Mouse (Mus musculus) lung, embryonic 14.5 days (tissue): Measurements from ENCODE around the gene Mydgf. TPM values are rescaled to one million over a fixed set of nuclear protein-coding genes. Genes with fewer than 3 reads are reported as not detected.

Source experiments
- ATAC-seq: fragments of 200-750 bp; cut with Nextera tagmentation; 2 replicates; pipeline ENCODE4 v1.8.0; 2017; ENCODE audit warnings: mild to moderate bottlenecking, moderate TSS enrichment, moderate library complexity; ENCODE audit not compliant: insufficient read depth
- DNase-seq: peaks from one replicate; pipeline ENCODE4 v3.0.0-alpha.2; 2015
- H3K27ac ChIP-seq: fragments of 300-500 bp; sonication (generic); 2 replicates; pipeline ENCODE4 v1.5.1; 2014; ENCODE audit warnings: low read depth, mild to moderate bottlenecking, moderate library complexity
- H3K27me3 ChIP-seq: fragments of 300-500 bp; sonication (generic); 2 replicates; pipeline ENCODE4 v1.6.1; 2014; ENCODE audit warnings: low read length, control low read depth; ENCODE audit not compliant: insufficient read depth
- H3K36me3 ChIP-seq: fragments of 300-500 bp; sonication (generic); 2 replicates; pipeline ENCODE4 v1.6.1; 2014; ENCODE audit warnings: control low read depth; ENCODE audit not compliant: insufficient read depth
- H3K4me1 ChIP-seq: fragments of 300-500 bp; sonication (generic); 2 replicates; pipeline ENCODE4 v1.6.1; 2014; ENCODE audit warnings: antibody characterized with exemption, control low read depth; ENCODE audit not compliant: insufficient read depth
- H3K4me2 ChIP-seq: fragments of 300-500 bp; sonication (generic); 2 replicates; pipeline ENCODE4 v1.6.1; 2014; ENCODE audit warnings: mild to moderate bottlenecking
- H3K4me3 ChIP-seq: fragments of 300-500 bp; sonication (generic); 2 replicates; pipeline ENCODE4 v1.5.1; 2014; ENCODE audit warnings: low read depth, low read length
- H3K9ac ChIP-seq: fragments of 300-500 bp; sonication (generic); 2 replicates; pipeline ENCODE4 v1.6.1; 2014
- H3K9me3 ChIP-seq: fragments of 300-500 bp; sonication (generic); 2 replicates; pipeline ENCODE4 v1.6.1; 2016; ENCODE audit warnings: low read depth, low read length, control low read depth
- CTCF ChIP-seq: IDR thresholded peaks from 2 replicates; pipeline ENCODE4 v1.5.1; 2016; ENCODE audit warnings: antibody characterized with exemption, low read depth
- WGBS: fragments of 180-500 bp; shearing (Covaris S2); extraction: QIAGEN DNeasy Blood & Tissue Kit; methylation state at CpG from one replicate; pipeline ENCODE4 v1.1.7; 2014; 5-methylcytosine and 5-hydroxymethylcytosine counted together
- polyA plus RNA-seq: library from polyadenylated mRNA; unstranded; fragments of >200 nt; fragmentation: Nextera tagmentation; extraction: Ambion mirVana; gene quantifications from 2 replicates; pipeline ENCODE4 v1.2.1, GENCODE M21; 2014

Gene Mydgf
- polyA plus RNA-seq, 1 experiment from 2014 or later = 95.3 TPM

DNA sequence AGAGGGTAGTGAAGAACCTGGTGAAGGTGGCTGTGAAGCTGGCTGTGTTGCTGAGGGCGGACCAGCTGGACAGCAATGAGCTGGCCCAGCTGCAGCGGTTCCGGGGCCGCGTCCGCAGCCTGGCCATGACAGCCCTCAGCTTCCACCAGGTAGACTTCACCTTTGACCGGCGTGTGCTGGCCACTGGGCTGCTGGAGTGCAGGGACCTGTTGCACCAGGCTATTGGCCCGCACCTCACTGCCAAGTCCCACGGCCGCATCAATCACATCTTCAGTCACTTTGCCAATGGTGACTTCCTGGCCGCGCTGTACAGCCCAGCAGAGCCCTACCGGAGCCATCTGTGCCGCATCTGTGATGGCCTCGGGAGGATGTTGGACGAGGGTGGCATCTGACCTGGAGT is 11.8 kb downstream of the Mydgf start:
- Histone ChIP-seq H3K9ac (no peak overlapping the region; the same call in 1 of the 2 replicates), H3K27ac (no peak overlapping the region), H3K4me1 (no peaks in the 10 kb centered on the region), H3K9me3 (no peaks in the 10 kb centered on the region), H3K4me3 (no peak overlapping the region), H3K27me3 (no peaks in the 10 kb centered on the region), H3K36me3 (peaks cover 18% of the 10 kb centered on the region), H3K4me2 (no peak overlapping the region)
- no peak for TF ChIP-seq CTCF
- ATAC-seq (no peak), DNase-seq (no peak)
- 87% methylated on average over 17 of the region's 17 CpGs for WGBS

DNA sequence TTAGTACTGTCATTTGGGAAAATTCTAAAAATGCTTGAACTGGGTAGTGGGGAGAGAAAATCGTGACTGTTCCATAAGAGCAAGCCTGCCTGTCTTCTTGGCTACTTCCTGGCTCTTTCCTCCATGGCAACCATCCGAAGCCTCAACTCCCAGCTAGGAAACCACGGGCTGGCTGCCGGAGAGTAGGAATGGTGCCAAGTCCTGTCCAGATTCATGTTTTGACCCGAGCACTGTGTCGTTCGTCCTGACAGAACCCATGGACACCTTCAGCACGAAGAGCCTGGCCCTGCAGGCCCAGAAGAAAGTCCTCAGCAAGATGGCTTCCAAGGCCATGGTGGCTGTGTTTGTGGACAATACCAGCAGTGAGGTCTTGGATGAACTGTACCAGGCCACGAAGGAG is 12.3 kb downstream of the Mydgf start:
- Histone ChIP-seq H3K4me3 (no peak overlapping the region), H3K27ac (no peak overlapping the region), H3K9me3 (no peaks in the 10 kb centered on the region), H3K9ac (no peak overlapping the region; the same call in 1 of the 2 replicates), H3K4me1 (no peaks in the 10 kb centered on the region), H3K4me2 (no peak overlapping the region), H3K36me3 (peaks cover 14% of the 10 kb centered on the region), H3K27me3 (no peaks in the 10 kb centered on the region)
- TF ChIP-seq CTCF = no peak
- DNase-seq (no peak), ATAC-seq (no peak)
- 71% methylated on average over 9 of the region's 9 CpGs for WGBS

DNA sequence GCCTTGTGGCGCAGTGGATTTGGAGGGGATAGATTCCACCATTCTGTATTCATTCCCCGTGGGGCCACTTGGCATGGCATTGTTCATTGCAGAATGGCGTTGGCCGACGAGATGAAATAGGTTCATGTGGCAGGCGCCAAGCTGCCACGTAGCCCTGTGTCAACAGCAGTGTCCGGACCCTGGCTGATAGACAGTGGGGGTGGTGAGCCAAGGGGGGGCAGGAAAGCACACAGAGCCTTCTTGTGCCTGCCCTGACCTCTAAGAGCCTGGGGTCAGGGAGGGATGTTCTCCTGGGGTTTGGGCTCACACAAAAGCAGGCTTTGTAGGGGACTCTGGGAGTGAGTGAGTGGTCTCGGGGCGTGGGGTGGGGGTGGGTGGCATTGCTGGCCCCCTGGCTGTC is 13.1 kb downstream of the Mydgf start:
- H3K36me3 ChIP-seq = peaks cover 7% of the 10 kb centered on the region; the same call in 1 of the 2 replicates
- no peaks in the 10 kb centered on the region for H3K4me1 ChIP-seq
- TF ChIP-seq CTCF = no peak
- H3K4me2 ChIP-seq = no peak overlapping the region
- ATAC-seq (no peak), DNase-seq (no peak)
- peak overlapping the region; percentile 19; the same call in 1 of the 2 replicates for H3K27ac ChIP-seq
- WGBS = 60% methylated on average over 10 of the region's 10 CpGs
- H3K4me3 ChIP-seq = no peak overlapping the region
- no peaks in the 10 kb centered on the region for H3K27me3 ChIP-seq
- H3K9ac ChIP-seq = no peak overlapping the region
- no peaks in the 10 kb centered on the region for H3K9me3 ChIP-seq

DNA sequence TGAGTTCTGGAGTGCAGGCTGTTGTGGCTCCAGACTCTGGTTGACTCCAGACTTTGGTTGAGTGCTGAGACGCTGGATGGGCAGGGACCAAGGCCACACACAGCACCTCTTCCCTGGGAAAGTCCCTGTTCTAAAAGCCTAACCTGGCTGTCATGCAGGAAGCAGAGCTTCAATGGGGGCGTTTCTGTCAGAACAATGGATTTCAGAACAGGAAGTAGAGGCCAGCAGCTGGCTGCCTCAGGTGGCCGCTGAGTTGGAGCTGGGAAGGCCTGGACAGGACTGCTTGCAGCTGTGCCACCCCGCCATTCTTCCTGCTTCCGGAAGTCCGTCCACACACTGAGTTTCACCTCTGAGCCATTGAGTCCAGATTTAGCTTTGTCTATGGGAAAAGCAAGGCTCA is 13.9 kb downstream of the Mydgf start:
- 61% methylated on average over 6 of the region's 6 CpGs for WGBS
- Histone ChIP-seq H3K36me3 (0 out of 2 replicates have a peak, but pooled peaks cover under 1% of the 10 kb centered on the region), H3K4me2 (no peak overlapping the region), H3K4me1 (no peaks in the 10 kb centered on the region), H3K27me3 (no peaks in the 10 kb centered on the region), H3K9me3 (no peaks in the 10 kb centered on the region), H3K4me3 (no peak overlapping the region), H3K9ac (no peak overlapping the region), H3K27ac (peak overlapping the region; percentile 19; the same call in 1 of the 2 replicates)
- ATAC-seq = peak; percentile 33; the same call in 1 of the 2 replicates
- no peak for TF ChIP-seq CTCF
- peak; percentile 62 for DNase-seq

DNA sequence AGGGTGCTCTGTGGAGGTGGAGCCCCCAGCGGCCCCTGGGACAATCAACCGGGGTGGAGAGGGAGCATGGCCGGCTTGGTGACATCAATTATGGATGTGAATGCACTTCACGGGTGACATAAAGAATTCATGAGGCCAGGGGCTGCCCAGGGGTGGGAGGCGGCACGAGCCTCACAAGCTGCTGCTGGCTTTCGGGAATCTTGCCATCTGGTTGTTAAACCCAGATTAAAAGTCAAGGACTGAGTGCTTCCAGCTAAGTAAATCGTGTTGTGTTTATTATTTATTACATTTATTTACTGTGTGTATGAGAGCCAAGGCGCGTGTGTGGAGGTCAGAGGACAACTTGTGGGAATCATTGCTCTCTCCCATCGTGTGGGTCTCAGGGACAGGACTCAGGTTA is 18.0 kb downstream of the Mydgf start:
- no peak overlapping the region for H3K4me2 ChIP-seq
- H3K4me3 ChIP-seq = no peak overlapping the region
- DNase-seq (no peak), ATAC-seq (no peak)
- peaks cover 7% of the 10 kb centered on the region; the same call in 1 of the 2 replicates for H3K4me1 ChIP-seq
- no peak for TF ChIP-seq CTCF
- WGBS = 57% methylated on average over 11 of the region's 11 CpGs
- H3K36me3 ChIP-seq = no peaks in the 10 kb centered on the region
- H3K27me3 ChIP-seq = no peaks in the 10 kb centered on the region
- H3K9me3 ChIP-seq = no peaks in the 10 kb centered on the region
- no peak overlapping the region for H3K27ac ChIP-seq
- H3K9ac ChIP-seq = no peak overlapping the region

DNA sequence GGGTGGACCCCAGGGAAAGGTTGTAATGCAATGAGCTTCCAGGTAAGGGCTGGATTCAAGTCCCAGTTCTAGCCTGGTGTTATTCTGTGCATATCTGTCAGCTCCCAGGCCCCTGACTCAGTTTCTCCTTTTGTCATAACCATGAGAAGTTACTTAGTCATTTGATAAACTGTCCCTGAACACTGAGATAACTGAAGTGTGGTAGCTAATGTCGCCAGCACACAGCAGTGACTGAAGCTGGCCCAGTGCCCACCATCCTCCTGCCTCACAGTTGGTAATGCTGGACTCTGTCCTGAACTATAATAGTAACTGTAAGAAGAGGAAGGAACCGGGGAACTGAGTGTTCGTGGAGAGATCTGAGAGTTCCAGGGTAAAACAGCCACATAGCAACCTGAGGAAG is 19.2 kb downstream of the Mydgf start:
- Histone ChIP-seq H3K9ac (no peak overlapping the region), H3K27me3 (no peaks in the 10 kb centered on the region), H3K4me2 (no peak overlapping the region), H3K4me1 (peaks cover 7% of the 10 kb centered on the region; the same call in 1 of the 2 replicates), H3K36me3 (no peaks in the 10 kb centered on the region), H3K4me3 (no peak overlapping the region), H3K9me3 (no peaks in the 10 kb centered on the region), H3K27ac (no peak overlapping the region)
- WGBS = 67% methylated on average over 3 of the region's 3 CpGs
- ATAC-seq = no peak
- no peak for DNase-seq
- no peak for TF ChIP-seq CTCF

DNA sequence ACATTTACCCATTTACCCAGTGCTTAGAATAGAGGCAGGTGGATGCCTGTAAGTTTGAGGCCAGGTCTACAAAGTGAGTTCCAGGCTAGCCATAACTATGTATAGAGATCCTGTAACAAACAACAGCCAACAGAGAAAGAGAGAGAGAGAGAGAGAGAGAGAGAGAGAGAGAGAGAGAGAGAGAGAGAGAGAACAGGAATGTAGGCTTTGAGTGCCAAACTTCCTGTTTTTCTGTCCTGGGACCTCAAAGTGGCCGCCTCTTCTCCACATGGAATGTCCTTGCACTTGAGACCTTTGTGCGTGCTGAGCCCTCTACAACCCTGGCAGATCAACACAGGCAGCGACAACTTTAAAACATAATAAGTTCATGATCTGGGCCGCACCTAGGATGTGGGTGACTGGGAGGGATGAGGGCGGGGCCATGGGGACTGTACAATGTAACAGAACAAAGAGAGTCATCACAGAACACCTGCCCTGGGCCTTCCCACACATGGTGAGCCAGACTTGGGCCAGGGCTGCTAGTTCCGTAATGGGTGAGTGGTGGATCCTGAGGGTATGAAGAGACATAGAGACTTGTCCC is 20.1 kb downstream of the Mydgf start:
- peak overlapping the region; percentile 44 for H3K4me3 ChIP-seq
- H3K4me1 ChIP-seq = peaks cover 7% of the 10 kb centered on the region; the same call in 1 of the 2 replicates
- no peaks in the 10 kb centered on the region for H3K9me3 ChIP-seq
- DNase-seq = no peak
- H3K27ac ChIP-seq = no peak overlapping the region
- H3K9ac ChIP-seq = no peak overlapping the region
- no peak for TF ChIP-seq CTCF
- no peak for ATAC-seq
- H3K4me2 ChIP-seq = peak overlapping the region; percentile 78
- WGBS = 72% methylated on average over 6 of the region's 6 CpGs
- no peaks in the 10 kb centered on the region for H3K36me3 ChIP-seq
- no peaks in the 10 kb centered on the region for H3K27me3 ChIP-seq
